Mouse (Mus musculus) T-helper 2 cell (primary cell): ENCODE data around the gene Gnb1l.

ENCODE experiments used
- in situ Hi-C: fragments of 300-600 bp; cut with MboI, MseI; formaldehyde crosslinking; loops from one replicate; pipeline ENCODE4 v1.15.1; 2025; ENCODE audit warnings: high pct_unique_total_duplicates

Gnb1l gene

GRCm38 (mm10) chr16:18586076-18586905, 87.8 kb downstream of the Gnb1l start:
- in situ Hi-C loops = no loop called here

GRCm38 (mm10) chr16:18586906-18587546, 88.5 kb downstream of the Gnb1l start:
- in situ Hi-C loops = no loop called here

GRCm38 (mm10) chr16:18587847-18588737, 89.6 kb downstream of the Gnb1l start:
- in situ Hi-C loops = no loop called here

GRCm38 (mm10) chr16:18588738-18589055, 90.2 kb downstream of the Gnb1l start:
- in situ Hi-C loops = no loop called here

GRCm38 (mm10) chr16:18589080-18589621, 90.6 kb downstream of the Gnb1l start:
- in situ Hi-C loops = no loop called here

GRCm38 (mm10) chr16:18589804-18590790, 91.6 kb downstream of the Gnb1l start, which contains the start of gene Tbx1:
Gene Tbx1, minus strand, starts transcription at chr16:18590671.
- in situ Hi-C loops = no loop called here

GRCm38 (mm10) chr16:18591047-18592018, 92.8 kb downstream of the Gnb1l start:
- in situ Hi-C loops = no loop called here

- in situ Hi-C loops = no loop called here
Measured at GRCm38 (mm10) chr16:18593930-18594329, 95.4 kb downstream of the Gnb1l start.

GRCm38 (mm10) chr16:18596255-18596654, 97.7 kb downstream of the Gnb1l start:
- in situ Hi-C loops = no loop called here

- in situ Hi-C loops = no loop called here
Measured at GRCm38 (mm10) chr16:18598006-18598405, 99.5 kb downstream of the Gnb1l start.

- in situ Hi-C loops = no loop called here
Measured at GRCm38 (mm10) chr16:18601447-18601846, 102.9 kb downstream of the Gnb1l start.

- in situ Hi-C loops = no loop called here
Measured at GRCm38 (mm10) chr16:18604267-18604701, 105.8 kb downstream of the Gnb1l start.

- in situ Hi-C loops = no loop called here
Measured at GRCm38 (mm10) chr16:18605705-18606104, 107.2 kb downstream of the Gnb1l start.

- in situ Hi-C loops = no loop called here
Measured at GRCm38 (mm10) chr16:18608226-18608625, 109.7 kb downstream of the Gnb1l start.

GRCm38 (mm10) chr16:18609099-18609498, 110.6 kb downstream of the Gnb1l start:
- in situ Hi-C loops = no loop called here

- in situ Hi-C loops = loop anchor here (5.0 kb wide), 1 partner anchor 169 kb away; no protein-coding TSS in a partner anchor
Measured at GRCm38 (mm10) chr16:18611752-18612151, 113.2 kb downstream of the Gnb1l start.

GRCm38 (mm10) chr16:18613301-18613700, 114.8 kb downstream of the Gnb1l start:
- in situ Hi-C loops = loop anchor here (5.0 kb wide), 1 partner anchor 171 kb away; no protein-coding TSS in a partner anchor
